In the genomic region with DNA sequence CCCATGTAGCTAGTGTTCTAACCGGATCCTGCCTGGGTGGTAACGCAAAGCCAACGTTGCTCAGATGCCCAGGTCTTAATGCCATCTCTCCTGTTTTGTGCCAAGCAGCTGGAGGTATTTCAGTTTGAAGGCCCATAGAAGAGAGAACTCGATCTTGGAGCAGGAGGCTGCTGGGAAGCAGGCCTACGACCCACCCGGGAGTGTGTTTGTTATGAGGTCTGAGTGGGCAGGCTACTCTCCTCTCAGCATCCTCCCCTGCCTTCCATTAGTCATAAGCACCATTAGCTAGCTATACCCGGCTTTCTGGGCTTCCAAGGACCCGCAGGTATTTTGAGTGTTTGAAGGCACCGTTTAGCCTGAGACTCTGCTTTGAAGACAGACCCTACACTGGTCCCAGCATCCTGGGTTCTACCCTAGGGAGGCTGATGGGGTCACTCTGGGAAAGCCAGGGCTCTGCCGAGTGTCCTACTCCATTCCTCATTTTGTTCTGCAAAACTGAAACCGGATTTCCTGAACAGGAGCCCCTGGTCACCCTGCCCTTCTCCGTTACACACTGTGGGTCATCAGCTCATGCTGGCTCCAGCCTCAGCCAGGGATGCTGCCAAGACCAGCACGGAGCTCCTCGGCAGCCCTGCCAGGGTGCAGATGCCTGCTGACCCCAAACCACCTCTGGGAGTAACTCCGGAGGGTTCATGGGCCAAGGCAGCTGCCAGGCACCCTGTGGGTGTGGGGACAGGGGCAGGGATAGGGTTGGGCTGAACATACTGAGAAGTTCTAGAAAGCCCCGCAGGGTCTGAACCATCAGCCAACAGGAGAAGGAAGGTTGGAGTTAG, we compare ENCODE assay signal across 9 mouse cellular contexts. TPM values are rescaled to one million over a fixed set of nuclear protein-coding genes. Genes with fewer than 3 reads are reported as not detected.
DNase-seq lines count a peak whose midpoint lies in the region; ATAC-seq and TF ChIP-seq lines count a peak whose summit lies in the region.
"Had no signal": no experiment of that assay in that cellular context is flagged by ENCODE, and none has a peak within 500 bp of the region (broad histone marks: within the 10 kb centered on the region; RNA-seq: fewer than 3 reads in every experiment).

No protein-coding gene starts in this region.

- TF ChIP-seq CTCF in lung, embryonic 14.5 days (IDR thresholded peaks at IDR 0.05; ENCODE audit: low read depth): no peak
- no peak for TF ChIP-seq CTCF in lung, adult 2 months (IDR thresholded peaks at IDR 0.05; ENCODE audit: insufficient read depth, low read length)

- no peaks in the 10 kb centered on the region for H3K4me1 ChIP-seq in lung, embryonic 14.5 days (ENCODE audit: insufficient read depth)
- H3K4me1 ChIP-seq in lung, adult 2 months (ENCODE audit: control insufficient read depth, insufficient read depth, low read length): no peaks in the 10 kb centered on the region
- H3K4me1 ChIP-seq in forebrain, embryonic 15.5 days: peaks cover 54% of the 10 kb centered on the region
- peaks cover 66% of the 10 kb centered on the region for H3K4me1 ChIP-seq in hindbrain, embryonic 10.5 days (replicated peaks)
- H3K4me1 ChIP-seq in neural tube, embryonic 12.5 days: peaks cover 46% of the 10 kb centered on the region

- DNase-seq in lung, embryonic 14.5 days: no peak
- DNase-seq in lung, adult 2 months: no peak
- DNase-seq in hindbrain, embryonic 10.5 days (ENCODE audit: low spot score): no peak
- no peak for DNase-seq in kidney, postnatal 36 days

- no peak for TF ChIP-seq POLR2A in lung, adult 2 months (IDR thresholded peaks at IDR 0.05; ENCODE audit: borderline replicate concordance, extremely low read depth, low read depth, low read length)

- H3K9me3 ChIP-seq in lung, embryonic 14.5 days (ENCODE audit: low read depth, low read length): no peaks in the 10 kb centered on the region
- H3K9me3 ChIP-seq in forebrain, embryonic 15.5 days: no peaks in the 10 kb centered on the region
- no peaks in the 10 kb centered on the region for H3K9me3 ChIP-seq in hindbrain, embryonic 10.5 days
- H3K9me3 ChIP-seq in neural tube, embryonic 12.5 days: no peaks in the 10 kb centered on the region

- no peaks in the 10 kb centered on the region for H3K27me3 ChIP-seq in lung, embryonic 14.5 days (ENCODE audit: insufficient read depth, low read length)
- no peaks in the 10 kb centered on the region for H3K27me3 ChIP-seq in forebrain, embryonic 15.5 days
- H3K27me3 ChIP-seq in hindbrain, embryonic 10.5 days (ENCODE audit: insufficient read depth, poor library complexity, severe bottlenecking): peaks cover 48% of the 10 kb centered on the region
- H3K27me3 ChIP-seq in neural tube, embryonic 12.5 days (replicated peaks): peaks cover 2% of the 10 kb centered on the region; the same call in 1 of the 2 replicates

- WGBS in lung, embryonic 14.5 days: 62% methylated on average over 16 of the region's 16 CpGs
- 57% methylated on average over 16 of the region's 16 CpGs for WGBS in lung, adult 2 months
- WGBS in forebrain, embryonic 15.5 days: 60% methylated on average over 16 of the region's 16 CpGs
- 71% methylated on average over 16 of the region's 16 CpGs for WGBS in hindbrain, embryonic 10.5 days
- 68% methylated on average over 16 of the region's 16 CpGs for WGBS in neural tube, embryonic 12.5 days

- H3K4me3 ChIP-seq in lung, embryonic 14.5 days (ENCODE audit: low read depth, low read length): peak overlapping the region; percentile 60
- no peak overlapping the region for H3K4me3 ChIP-seq in lung, adult 2 months (replicated peaks; ENCODE audit: extremely low read depth, low read depth, low read length)
- peak overlapping the region; percentile 64 for H3K4me3 ChIP-seq in forebrain, embryonic 15.5 days
- peak overlapping the region; percentile 76 for H3K4me3 ChIP-seq in hindbrain, embryonic 10.5 days
- peak overlapping the region; percentile 53 for H3K4me3 ChIP-seq in neural tube, embryonic 12.5 days

- no peaks in the 10 kb centered on the region for H3K36me3 ChIP-seq in lung, embryonic 14.5 days (ENCODE audit: insufficient read depth)
- no peaks in the 10 kb centered on the region for H3K36me3 ChIP-seq in forebrain, embryonic 15.5 days
- H3K36me3 ChIP-seq in hindbrain, embryonic 10.5 days: peaks cover 19% of the 10 kb centered on the region
- H3K36me3 ChIP-seq in neural tube, embryonic 12.5 days: peaks cover 17% of the 10 kb centered on the region

- H3K27ac ChIP-seq in lung, embryonic 14.5 days (ENCODE audit: low read depth): no peak overlapping the region
- H3K27ac ChIP-seq in forebrain, embryonic 15.5 days (replicated peaks): peak overlapping the region; percentile 100
- peak overlapping the region; percentile 99 for H3K27ac ChIP-seq in hindbrain, embryonic 10.5 days
- peak overlapping the region; percentile 96 for H3K27ac ChIP-seq in neural tube, embryonic 12.5 days

- no peak for ATAC-seq in lung, embryonic 14.5 days (ENCODE audit: insufficient read depth)
- ATAC-seq in forebrain, embryonic 15.5 days (replicated peaks): no peak
- no peak for ATAC-seq in neural tube, embryonic 12.5 days (ENCODE audit: low FRiP score, low read depth)
- ATAC-seq in activated CD4-positive, CD25-positive, alpha-beta regulatory T cell, adult 4 months: no peak
- no peak for ATAC-seq in megakaryocyte, adult 5-6 weeks (ENCODE audit: poor library complexity, severe bottlenecking)

- H3K9ac ChIP-seq in lung, embryonic 14.5 days: peak overlapping the region; percentile 78
- peak overlapping the region; percentile 86 for H3K9ac ChIP-seq in forebrain, embryonic 15.5 days (replicated peaks)
- H3K9ac ChIP-seq in neural tube, embryonic 12.5 days: peak overlapping the region; percentile 89

- H3K4me2 ChIP-seq in lung, embryonic 14.5 days: peak overlapping the region; percentile 77
- H3K4me2 ChIP-seq in forebrain, embryonic 15.5 days (replicated peaks): peak overlapping the region; percentile 72
- peak overlapping the region; percentile 74 for H3K4me2 ChIP-seq in neural tube, embryonic 12.5 days (replicated peaks)

RNA-seq across cellular contexts. Expression of gene Gm13090, which starts 40.6 kb away (rescaled TPM):
- not detected in 2 replicates for polyA plus RNA-seq in lung, embryonic 14.5 days (2014; fragmentation: Nextera tagmentation; extraction: Ambion mirVana)
- not detected in 2 replicates for polyA plus RNA-seq in lung, adult 2 months (2012; rRNA removed)
- polyA plus RNA-seq in forebrain, embryonic 15.5 days (2015; fragmentation: Nextera tagmentation; extraction: Ambion mirVana): 0.24 TPM in 1 of 2 replicates, not detected in the other
- not detected in 2 replicates for polyA plus RNA-seq in hindbrain, embryonic 10.5 days (2016; fragmentation: Nextera tagmentation; extraction: Ambion mirVana)
- polyA plus RNA-seq in neural tube, embryonic 12.5 days (2016; fragmentation: Nextera tagmentation; extraction: Ambion mirVana): 0.38 TPM in 1 of 2 replicates, not detected in the other
- not detected for polyA plus RNA-seq in activated CD4-positive, CD25-positive, alpha-beta regulatory T cell, adult 4 months (2017; shearing (Covaris generic))
- total RNA-seq in megakaryocyte, adult 5-6 weeks (2015): not detected in 2 replicates
- total RNA-seq in megakaryocyte, adult 5-6 weeks (2017): not detected in 2 replicates
- total RNA-seq: liver, adult 2 months had no signal
- polyA plus RNA-seq: liver, adult 2 months had no signal
